Mouse (Mus musculus): ENCODE results near the gene Syne1. TPM values are rescaled to one million over a fixed set of nuclear protein-coding genes. Genes with fewer than 3 reads are reported as not detected.
A peak's percentile ranks its signal among the peaks of the same experiment; 100 is the strongest.

Gene Syne1
- polyA plus RNA-seq, 1 experiment from 2014 or later: 7.9 TPM

DNA sequence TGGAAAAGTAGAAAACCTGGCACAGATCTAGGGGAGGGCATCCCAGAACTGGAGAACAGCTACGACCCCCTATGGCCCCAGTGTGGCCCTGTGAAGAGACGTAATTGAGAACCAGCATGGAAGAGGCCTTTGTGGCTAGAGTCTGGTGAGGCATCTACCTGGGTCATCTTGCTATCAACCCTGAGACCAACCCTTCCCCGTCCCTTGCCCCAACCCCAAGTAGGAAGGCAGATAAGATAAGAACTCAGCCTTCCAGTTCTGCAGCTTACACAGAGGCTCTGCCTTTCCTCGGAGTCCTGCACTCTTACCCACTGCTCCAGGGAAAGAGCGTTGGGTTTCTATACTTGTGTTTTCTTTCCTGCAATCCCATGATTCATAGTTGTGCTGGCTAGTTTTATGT is 385.8 kb downstream of the Syne1 start:
- ATAC-seq (ENCODE audit: insufficient read depth) (no peak), DNase-seq (no peak)
- no peak overlapping the region for H3K4me2 ChIP-seq
- no peak overlapping the region for H3K9ac ChIP-seq
- H3K36me3 ChIP-seq (ENCODE audit: insufficient read depth): 0 out of 2 replicates have a peak, but pooled peaks cover 3% of the 10 kb centered on the region
- no peak overlapping the region for H3K4me3 ChIP-seq (ENCODE audit: low read depth, low read length)
- WGBS: 46% methylated on average over 5 of the region's 5 CpGs
- no peaks in the 10 kb centered on the region for H3K4me1 ChIP-seq (ENCODE audit: insufficient read depth)
- no peak for TF ChIP-seq CTCF (IDR thresholded peaks at IDR 0.05; ENCODE audit: low read depth)
- no peaks in the 10 kb centered on the region for H3K27me3 ChIP-seq (ENCODE audit: insufficient read depth, low read length)
- H3K9me3 ChIP-seq (ENCODE audit: low read depth, low read length): no peaks in the 10 kb centered on the region
- H3K27ac ChIP-seq (ENCODE audit: low read depth): no peak overlapping the region

DNA sequence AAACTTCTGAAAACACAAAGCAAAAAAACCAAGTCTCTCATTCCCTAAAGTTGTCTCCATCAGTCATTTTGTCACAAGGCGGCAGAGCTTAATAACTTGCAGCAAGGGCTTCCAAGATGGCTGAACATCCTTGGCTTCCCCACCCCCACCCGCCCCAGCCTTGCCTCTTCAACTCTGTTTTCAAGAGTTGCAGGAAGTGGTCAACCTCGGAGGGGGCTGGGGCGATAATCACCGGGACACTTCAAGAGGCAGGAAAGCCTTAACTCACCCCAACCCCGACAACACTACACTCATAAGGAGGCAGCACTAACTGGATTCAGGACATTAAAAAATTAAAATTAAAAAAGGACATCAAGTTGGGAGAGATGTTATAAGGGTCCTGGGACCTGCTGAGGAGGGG is 387.5 kb downstream of the Syne1 start:
- Histone ChIP-seq H3K4me1 (ENCODE audit: insufficient read depth) (no peaks in the 10 kb centered on the region), H3K36me3 (ENCODE audit: insufficient read depth) (0 out of 2 replicates have a peak, but pooled peaks cover 3% of the 10 kb centered on the region), H3K27ac (ENCODE audit: low read depth) (no peak overlapping the region), H3K27me3 (ENCODE audit: insufficient read depth, low read length) (no peaks in the 10 kb centered on the region), H3K4me3 (ENCODE audit: low read depth, low read length) (no peak overlapping the region), H3K4me2 (no peak overlapping the region), H3K9me3 (ENCODE audit: low read depth, low read length) (no peaks in the 10 kb centered on the region), H3K9ac (no peak overlapping the region)
- ATAC-seq (ENCODE audit: insufficient read depth) (no peak), DNase-seq (no peak)
- no peak for TF ChIP-seq CTCF (IDR thresholded peaks at IDR 0.05; ENCODE audit: low read depth)
- 33% methylated on average over 6 of the region's 6 CpGs for WGBS

- H3K27ac ChIP-seq (ENCODE audit: low read depth): no peak overlapping the region
- 68% methylated on average over 3 of the region's 3 CpGs for WGBS
- ATAC-seq (ENCODE audit: insufficient read depth): no peak
- 0 out of 2 replicates have a peak, but pooled peaks cover 3% of the 10 kb centered on the region for H3K36me3 ChIP-seq (ENCODE audit: insufficient read depth)
- H3K4me2 ChIP-seq: no peak overlapping the region
- H3K4me1 ChIP-seq (ENCODE audit: insufficient read depth): no peaks in the 10 kb centered on the region
- no peaks in the 10 kb centered on the region for H3K27me3 ChIP-seq (ENCODE audit: insufficient read depth, low read length)
- no peaks in the 10 kb centered on the region for H3K9me3 ChIP-seq (ENCODE audit: low read depth, low read length)
- DNase-seq: no peak
- TF ChIP-seq CTCF (IDR thresholded peaks at IDR 0.05; ENCODE audit: low read depth): no peak
- H3K4me3 ChIP-seq (ENCODE audit: low read depth, low read length): no peak overlapping the region
- H3K9ac ChIP-seq: no peak overlapping the region
Measured at GRCm38 (mm10) chr10:5163286-5163685, 388.0 kb downstream of the Syne1 start.

DNA sequence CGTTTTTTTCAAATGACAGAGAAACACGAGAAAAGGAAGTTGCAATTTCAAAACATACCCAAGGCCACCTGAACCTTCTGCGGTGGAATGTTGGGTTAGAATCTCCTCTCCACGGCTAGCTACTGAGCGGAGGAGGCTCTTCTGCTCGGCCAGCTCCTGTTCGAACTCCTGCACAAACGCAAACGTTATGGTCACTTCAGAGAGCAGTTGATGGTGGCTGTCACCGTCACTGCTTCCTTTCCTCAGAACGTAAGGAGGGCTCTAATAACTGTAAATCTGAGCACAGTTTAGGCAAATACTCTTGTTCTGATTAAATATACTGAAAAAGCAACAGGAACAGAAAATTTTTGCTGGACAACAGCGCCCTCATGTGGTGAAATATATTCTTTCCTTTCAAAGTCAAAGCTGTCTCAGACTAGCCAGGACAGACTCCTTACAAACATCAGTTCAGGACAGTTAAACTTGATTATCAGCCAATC is 389.8 kb downstream of the Syne1 start:
- Histone ChIP-seq H3K27ac (ENCODE audit: low read depth) (no peak overlapping the region), H3K4me1 (ENCODE audit: insufficient read depth) (no peaks in the 10 kb centered on the region), H3K4me2 (no peak overlapping the region; the same call in 1 of the 2 replicates), H3K4me3 (ENCODE audit: low read depth, low read length) (no peak overlapping the region), H3K27me3 (ENCODE audit: insufficient read depth, low read length) (no peaks in the 10 kb centered on the region), H3K9me3 (ENCODE audit: low read depth, low read length) (no peaks in the 10 kb centered on the region), H3K36me3 (ENCODE audit: insufficient read depth) (peaks cover 3% of the 10 kb centered on the region; the same call in 1 of the 2 replicates), H3K9ac (no peak overlapping the region)
- peak; percentile 69 for TF ChIP-seq CTCF (IDR thresholded peaks at IDR 0.05; ENCODE audit: low read depth)
- DNase-seq (peak; percentile 91), ATAC-seq (ENCODE audit: insufficient read depth) (peak; percentile 58; the same call in 1 of the 2 replicates)
- WGBS: 42% methylated on average over 12 of the region's 12 CpGs

DNA sequence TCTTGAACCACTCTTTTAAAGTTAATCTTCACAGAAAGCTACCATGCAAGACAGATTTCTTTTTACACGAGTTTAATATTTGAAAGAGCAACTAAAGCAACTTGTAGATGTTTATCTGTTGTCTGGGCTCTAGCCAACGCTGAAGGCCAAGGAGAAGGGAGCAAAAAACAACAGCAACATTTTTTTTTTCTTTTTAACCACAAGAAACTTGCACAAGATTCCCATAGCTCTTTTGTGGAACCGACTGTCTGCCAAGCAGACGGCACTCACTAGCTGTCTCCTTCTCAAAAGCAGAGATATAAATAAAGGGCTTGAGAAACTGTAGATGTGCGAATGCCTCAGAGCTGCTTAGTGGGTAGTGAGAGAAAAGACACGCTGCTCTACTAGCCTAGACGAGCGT is 391.6 kb downstream of the Syne1 start:
- H3K27me3 ChIP-seq (ENCODE audit: insufficient read depth, low read length): no peaks in the 10 kb centered on the region
- peaks cover 3% of the 10 kb centered on the region; the same call in 1 of the 2 replicates for H3K36me3 ChIP-seq (ENCODE audit: insufficient read depth)
- no peak overlapping the region for H3K4me2 ChIP-seq
- H3K9ac ChIP-seq: no peak overlapping the region
- ATAC-seq (ENCODE audit: insufficient read depth) (peak; percentile 41; the same call in 1 of the 2 replicates), DNase-seq (peak; percentile 53)
- TF ChIP-seq CTCF (IDR thresholded peaks at IDR 0.05; ENCODE audit: low read depth): no peak
- WGBS: 47% methylated on average over 8 of the region's 8 CpGs
- H3K4me3 ChIP-seq (ENCODE audit: low read depth, low read length): no peak overlapping the region
- no peaks in the 10 kb centered on the region for H3K9me3 ChIP-seq (ENCODE audit: low read depth, low read length)
- H3K4me1 ChIP-seq (ENCODE audit: insufficient read depth): no peaks in the 10 kb centered on the region
- no peak overlapping the region for H3K27ac ChIP-seq (ENCODE audit: low read depth)

DNA sequence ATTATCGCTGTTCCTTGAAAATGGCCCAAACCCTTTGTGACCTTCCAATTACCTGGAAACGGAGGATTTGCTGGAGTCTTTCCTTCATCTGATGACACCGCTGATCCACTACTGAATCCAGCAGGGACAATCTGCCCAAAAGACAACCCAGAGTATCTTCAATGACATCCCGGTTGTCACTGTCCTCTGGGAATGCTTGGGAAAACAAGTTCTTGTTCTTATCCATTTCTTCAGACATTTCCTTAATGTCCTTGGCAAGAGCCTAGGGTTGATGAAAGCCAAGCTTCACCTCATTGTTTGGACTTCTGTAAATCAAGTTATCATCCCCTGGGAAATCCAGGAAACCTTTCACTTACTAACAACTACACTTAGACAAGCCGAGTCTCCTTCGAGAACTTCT is 398.2 kb downstream of the Syne1 start:
- Histone ChIP-seq H3K36me3 (ENCODE audit: insufficient read depth) (no peaks in the 10 kb centered on the region; the same call in 1 of the 2 replicates), H3K4me2 (no peak overlapping the region), H3K27ac (ENCODE audit: low read depth) (no peak overlapping the region), H3K4me1 (ENCODE audit: insufficient read depth) (no peaks in the 10 kb centered on the region), H3K9me3 (ENCODE audit: low read depth, low read length) (no peaks in the 10 kb centered on the region), H3K9ac (no peak overlapping the region), H3K27me3 (ENCODE audit: insufficient read depth, low read length) (no peaks in the 10 kb centered on the region), H3K4me3 (ENCODE audit: low read depth, low read length) (no peak overlapping the region)
- whole genome bisulfite sequencing: 78% methylated on average over 6 of the region's 6 CpGs
- no peak for ATAC-seq (ENCODE audit: insufficient read depth)
- no peak for TF ChIP-seq CTCF (IDR thresholded peaks at IDR 0.05; ENCODE audit: low read depth)
- DNase-seq: no peak

- DNase-seq: no peak
- 78% methylated on average over 5 of the region's 5 CpGs for WGBS
- no peak for TF ChIP-seq CTCF (IDR thresholded peaks at IDR 0.05; ENCODE audit: low read depth)
Measured at GRCm38 (mm10) chr10:5141471-5141870, 409.8 kb downstream of the Syne1 start.

More at GRCm38 (mm10) chr10:5141471-5141870, 409.8 kb downstream of the Syne1 start:
- Histone ChIP-seq H3K27ac (ENCODE audit: low read depth) (no peak overlapping the region), H3K4me3 (ENCODE audit: low read depth, low read length) (no peak overlapping the region), H3K4me2 (no peak overlapping the region), H3K4me1 (ENCODE audit: insufficient read depth) (no peaks in the 10 kb centered on the region), H3K36me3 (ENCODE audit: insufficient read depth) (peaks cover 10% of the 10 kb centered on the region; the same call in 1 of the 2 replicates), H3K9me3 (ENCODE audit: low read depth, low read length) (no peaks in the 10 kb centered on the region), H3K27me3 (ENCODE audit: insufficient read depth, low read length) (no peaks in the 10 kb centered on the region), H3K9ac (no peak overlapping the region)
- ATAC-seq (ENCODE audit: insufficient read depth): no peak

All from lung, embryonic 14.5 days (tissue).